Mouse (Mus musculus): ENCODE results near the gene Kcnq1.

DNA sequence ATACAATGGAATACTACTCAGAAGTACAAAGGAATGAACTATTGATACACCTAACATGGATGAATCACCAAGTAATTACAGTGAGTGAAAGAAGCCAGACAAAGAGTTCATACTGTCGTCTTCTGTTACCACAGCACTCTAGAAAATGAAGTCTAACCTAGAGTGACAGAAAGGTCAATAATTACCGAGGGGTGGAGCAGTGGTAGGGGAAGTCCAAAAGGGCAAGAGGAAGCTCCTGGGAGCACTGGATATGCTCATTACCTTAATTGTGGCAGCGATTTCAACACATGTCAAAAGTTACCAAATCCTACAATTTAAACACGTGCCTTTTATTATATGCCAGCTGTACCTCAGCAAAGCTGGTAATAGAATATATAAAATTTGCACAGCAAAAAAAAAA is 100.9 kb downstream of the Kcnq1 start:
- no peak for TF ChIP-seq CTCF (IDR thresholded peaks at IDR 0.05; ENCODE audit: extremely low read depth, insufficient read length, insufficient replicate concordance, low read depth, low read length)
- no peak for TF ChIP-seq POLR2A (IDR thresholded peaks at IDR 0.05; ENCODE audit: low read depth, low read length)
